8 mouse cellular contexts compared by ENCODE assay signal in genomic region chr3:21934731-21935271, GRCm38 (mm10).
A peak's percentile ranks its signal among the peaks of the same experiment; 100 is the strongest.
DNase-seq lines count a peak whose midpoint lies in the region; ATAC-seq and TF ChIP-seq lines count a peak whose summit lies in the region.

No protein-coding gene starts in this region.

- no peaks in the 10 kb centered on the region for H3K36me3 ChIP-seq in lung, embryonic 15.5 days
- no peaks in the 10 kb centered on the region for H3K36me3 ChIP-seq in heart, embryonic 16.5 days (ENCODE audit: control insufficient read depth, insufficient read depth)
- H3K36me3 ChIP-seq in limb, embryonic 15.5 days = no peaks in the 10 kb centered on the region
- H3K36me3 ChIP-seq in myocyte (ENCODE audit: control insufficient read depth, insufficient read depth) = no peaks in the 10 kb centered on the region

- peak overlapping the region; percentile 58 for H3K4me2 ChIP-seq in lung, embryonic 15.5 days
- peak overlapping the region; percentile 71; the same call in 1 of the 2 replicates for H3K4me2 ChIP-seq in heart, embryonic 16.5 days (ENCODE audit: low read depth, low read length)
- peak overlapping the region; percentile 46 for H3K4me2 ChIP-seq in limb, embryonic 15.5 days
- H3K4me2 ChIP-seq in myocyte (ENCODE audit: low read depth) = peak overlapping the region; percentile 93

- peak overlapping the region; percentile 91 for H3K27ac ChIP-seq in lung, embryonic 15.5 days
- peak overlapping the region; percentile 64 for H3K27ac ChIP-seq in heart, embryonic 16.5 days (ENCODE audit: low read length)
- peak overlapping the region; percentile 85 for H3K27ac ChIP-seq in limb, embryonic 15.5 days

- no peak overlapping the region for H3ac ChIP-seq in myocyte (ENCODE audit: control insufficient read depth, insufficient read length)

- H3K4me1 ChIP-seq in lung, embryonic 15.5 days = peaks cover 38% of the 10 kb centered on the region
- H3K4me1 ChIP-seq in heart, embryonic 16.5 days (ENCODE audit: control insufficient read depth, insufficient read depth, low read length) = peaks cover 15% of the 10 kb centered on the region
- peaks cover 37% of the 10 kb centered on the region for H3K4me1 ChIP-seq in limb, embryonic 15.5 days

- peak; percentile 32; the same call in 1 of the 2 replicates for ATAC-seq in lung, embryonic 15.5 days (ENCODE audit: borderline replicate concordance, extremely low read depth, low FRiP score, low TSS enrichment)
- peak; percentile 30; the same call in 1 of the 2 replicates for ATAC-seq in common myeloid progenitor, adult 5-6 weeks (replicated peaks; ENCODE audit: low read depth, poor library complexity, severe bottlenecking)
- no peak for ATAC-seq in heart, embryonic 16.5 days (replicated peaks; ENCODE audit: extremely low read depth, insufficient read depth, low FRiP score)
- ATAC-seq in limb, embryonic 15.5 days (ENCODE audit: insufficient number of reproducible peaks, low FRiP score, low TSS enrichment, low read depth) = no peak
- ATAC-seq in activated CD4-positive, CD25-positive, alpha-beta regulatory T cell, adult 4 months = no peak

- H3K79me2 ChIP-seq in myocyte (ENCODE audit: control insufficient read depth, insufficient read depth) = no peaks in the 10 kb centered on the region

- no peak for TF ChIP-seq POLR2A in myocyte (IDR thresholded peaks at IDR 0.05; ENCODE audit: insufficient read length, low read depth)

- WGBS in lung, embryonic 15.5 days = 11% methylated on average over 5 of the region's 5 CpGs
- whole genome bisulfite sequencing in heart, embryonic 16.5 days = 30% methylated on average over 5 of the region's 5 CpGs
- 15% methylated on average over 5 of the region's 5 CpGs for WGBS in limb, embryonic 15.5 days

- no peak overlapping the region for H3K9ac ChIP-seq in lung, embryonic 15.5 days
- H3K9ac ChIP-seq in heart, embryonic 16.5 days (ENCODE audit: low read length) = 0 out of 2 replicates have a peak overlapping the region, but pooled peaks have one; percentile 36
- no peak overlapping the region for H3K9ac ChIP-seq in limb, embryonic 15.5 days

- no peaks in the 10 kb centered on the region for H3K9me3 ChIP-seq in lung, embryonic 15.5 days
- H3K9me3 ChIP-seq in heart, embryonic 16.5 days (replicated peaks; ENCODE audit: control insufficient read depth, low read length) = no peaks in the 10 kb centered on the region
- H3K9me3 ChIP-seq in limb, embryonic 15.5 days = no peaks in the 10 kb centered on the region

- DNase-seq in lung, postnatal 14 days = no peak
- DNase-seq in right cerebral cortex, postnatal 36 days (ENCODE audit: low spot score in 2 of 2) = no peak

- no peak overlapping the region for H3K4me3 ChIP-seq in lung, embryonic 15.5 days
- H3K4me3 ChIP-seq in heart, embryonic 16.5 days (ENCODE audit: low read length) = no peak overlapping the region
- no peak overlapping the region for H3K4me3 ChIP-seq in limb, embryonic 15.5 days
- peak overlapping the region; percentile 21 for H3K4me3 ChIP-seq in myocyte

- H3K27me3 ChIP-seq in lung, embryonic 15.5 days = no peaks in the 10 kb centered on the region
- H3K27me3 ChIP-seq in heart, embryonic 16.5 days (ENCODE audit: control insufficient read depth, insufficient read depth, low read length) = no peaks in the 10 kb centered on the region
- no peaks in the 10 kb centered on the region for H3K27me3 ChIP-seq in limb, embryonic 15.5 days
- H3K27me3 ChIP-seq in myocyte (ENCODE audit: control insufficient read depth, insufficient read depth, insufficient read length) = no peaks in the 10 kb centered on the region

TF ChIP-seq in myocyte, 11 proteins besides CTCF, POLR2A, EP300 and RAD21:
- TF ChIP-seq MYOG (IDR thresholded peaks at IDR 0.05; ENCODE audit: control insufficient read depth in 1 of 3, insufficient read depth in 1 of 3, insufficient read length in 2 of 3, low read depth in 2 of 3) = no peak
- no peak for TF ChIP-seq E2F4 (IDR thresholded peaks at IDR 0.05; ENCODE audit: insufficient read depth)
- no peak for TF ChIP-seq TCF3 (IDR thresholded peaks at IDR 0.05; ENCODE audit: insufficient read length, low read depth)
- TF ChIP-seq USF1 (IDR thresholded peaks at IDR 0.05; ENCODE audit: low read depth) = no peak
- TF ChIP-seq SRF (IDR thresholded peaks at IDR 0.05; ENCODE audit: control insufficient read depth, insufficient read length, low read depth) = no peak
- no peak for TF ChIP-seq MAX (IDR thresholded peaks at IDR 0.05; ENCODE audit: low read depth)
- TF ChIP-seq CEBPB (IDR thresholded peaks at IDR 0.05; ENCODE audit: insufficient read depth, poor library complexity, severe bottlenecking) = no peak

Comparison
In these comparisons a context has a peak if more than half of its experiments do, and no peak if none do; other contexts are left out.
1. ATAC-seq: peak in lung, embryonic 15.5 days (single experiment) and common myeloid progenitor, adult 5-6 weeks (single experiment); none in heart, embryonic 16.5 days (single experiment), limb, embryonic 15.5 days (single experiment) and activated CD4-positive, CD25-positive, alpha-beta regulatory T cell, adult 4 months (single experiment).
2. Peak in every context shown above with its lines, with median percentiles within 50 percentile points of each other: H3K27ac ChIP-seq and H3K4me2 ChIP-seq.